ENCODE assay signal across 16 mouse cellular contexts in genomic region chr16:74683371-74683770, GRCm38 (mm10).
DNase-seq lines count a peak whose midpoint lies in the region; ATAC-seq and TF ChIP-seq lines count a peak whose summit lies in the region.
"Had no signal": no experiment of that assay in that cellular context is flagged by ENCODE, and none has a peak within 500 bp of the region (broad histone marks: within the 10 kb centered on the region; RNA-seq: fewer than 3 reads in every experiment).

No protein-coding gene starts in this region.

- H3K36me3 ChIP-seq in embryonic facial prominence, embryonic 11.5 days (replicated peaks; ENCODE audit: control insufficient read depth, insufficient read depth, low read depth, low read length), result no peaks in the 10 kb centered on the region
- no peaks in the 10 kb centered on the region for H3K36me3 ChIP-seq in embryonic facial prominence, embryonic 10.5 days (replicated peaks)
- H3K36me3 ChIP-seq in midbrain, postnatal 0 days (ENCODE audit: insufficient read depth, low read length), result no peaks in the 10 kb centered on the region
- H3K36me3 ChIP-seq in midbrain, embryonic 10.5 days, result no peaks in the 10 kb centered on the region
- H3K36me3 ChIP-seq: heart, embryonic 15.5 days; stomach, embryonic 15.5 days had no signal

- no peak overlapping the region for H3K9ac ChIP-seq in embryonic facial prominence, embryonic 11.5 days (replicated peaks; ENCODE audit: low read length)
- H3K9ac ChIP-seq in midbrain, postnatal 0 days (replicated peaks; ENCODE audit: low read length, poor library complexity, severe bottlenecking), result no peak overlapping the region
- H3K9ac ChIP-seq: heart, embryonic 15.5 days; liver, embryonic 14.5 days; stomach, embryonic 15.5 days had no signal

- no peak for ATAC-seq in embryonic facial prominence, embryonic 11.5 days (replicated peaks; ENCODE audit: insufficient number of reproducible peaks, low FRiP score, low TSS enrichment, low read depth)
- ATAC-seq in midbrain, postnatal 0 days (ENCODE audit: low FRiP score), result no peak

- no peak overlapping the region for H3K4me3 ChIP-seq in embryonic facial prominence, embryonic 11.5 days (ENCODE audit: low read depth, low read length)
- no peak overlapping the region for H3K4me3 ChIP-seq in embryonic facial prominence, embryonic 10.5 days
- H3K4me3 ChIP-seq in midbrain, postnatal 0 days (ENCODE audit: low read depth, low read length), result no peak overlapping the region
- H3K4me3 ChIP-seq in midbrain, embryonic 10.5 days, result no peak overlapping the region
- H3K4me3 ChIP-seq: heart, embryonic 15.5 days; stomach, embryonic 15.5 days had no signal

- TF ChIP-seq CTCF in midbrain, postnatal 0 days (IDR thresholded peaks at IDR 0.05), result peak; percentile 86

- WGBS in embryonic facial prominence, embryonic 11.5 days, result 45% methylated on average over 3 of the region's 3 CpGs
- WGBS in embryonic facial prominence, embryonic 10.5 days, result 64% methylated on average over 3 of the region's 3 CpGs
- 32% methylated on average over 3 of the region's 3 CpGs for WGBS in midbrain, postnatal 0 days
- WGBS in midbrain, embryonic 10.5 days, result 71% methylated on average over 3 of the region's 3 CpGs

- peak; percentile 33 for DNase-seq in embryonic facial prominence, embryonic 11.5 days (ENCODE audit: low spot score)
- no peak for DNase-seq in embryonic facial prominence, embryonic 10.5 days (ENCODE audit: low spot score)
- peak; percentile 8 for DNase-seq in layer of hippocampus, adult 11-12 months (ENCODE audit: low spot score)
- no peak for DNase-seq in layer of hippocampus, postnatal 25 days (ENCODE audit: extremely low spot score in 1 of 2, low spot score in 1 of 2)
- peak; percentile 58 for DNase-seq in midbrain, postnatal 0 days (ENCODE audit: low spot score)
- no peak for DNase-seq in midbrain, embryonic 10.5 days (ENCODE audit: low spot score)
- DNase-seq in urinary bladder, postnatal 4 days (ENCODE audit: low spot score in 2 of 2), result no peak
- no peak for DNase-seq in urinary bladder, adult 2 months (ENCODE audit: low spot score)
- DNase-seq: adrenal gland, postnatal 10 days; cerebellum, adult 11-12 months; gastrocnemius, postnatal 36 days; right cerebral cortex, postnatal 4 days had no signal

- H3K4me1 ChIP-seq in embryonic facial prominence, embryonic 11.5 days (ENCODE audit: control insufficient read depth, insufficient read depth, low read length), result no peaks in the 10 kb centered on the region
- H3K4me1 ChIP-seq in embryonic facial prominence, embryonic 10.5 days, result no peaks in the 10 kb centered on the region
- no peaks in the 10 kb centered on the region for H3K4me1 ChIP-seq in midbrain, postnatal 0 days (ENCODE audit: insufficient read depth, low read length)
- no peaks in the 10 kb centered on the region for H3K4me1 ChIP-seq in midbrain, embryonic 10.5 days
- H3K4me1 ChIP-seq: heart, embryonic 15.5 days; stomach, embryonic 15.5 days had no signal

- H3K9me3 ChIP-seq in embryonic facial prominence, embryonic 11.5 days (replicated peaks; ENCODE audit: control insufficient read depth, low read length), result no peaks in the 10 kb centered on the region
- H3K9me3 ChIP-seq in embryonic facial prominence, embryonic 10.5 days, result no peaks in the 10 kb centered on the region
- H3K9me3 ChIP-seq in midbrain, postnatal 0 days (ENCODE audit: low read length), result no peaks in the 10 kb centered on the region
- no peaks in the 10 kb centered on the region for H3K9me3 ChIP-seq in midbrain, embryonic 10.5 days (replicated peaks)
- H3K9me3 ChIP-seq: heart, embryonic 15.5 days; stomach, embryonic 15.5 days had no signal

- H3K4me2 ChIP-seq in embryonic facial prominence, embryonic 11.5 days (ENCODE audit: low read depth, low read length), result no peak overlapping the region
- no peak overlapping the region for H3K4me2 ChIP-seq in midbrain, postnatal 0 days (ENCODE audit: low read depth, low read length, poor library complexity, severe bottlenecking)
- H3K4me2 ChIP-seq: heart, embryonic 15.5 days; midbrain, embryonic 11.5 days; stomach, embryonic 15.5 days had no signal

- H3K27me3 ChIP-seq in embryonic facial prominence, embryonic 11.5 days (ENCODE audit: control insufficient read depth, insufficient read depth, low read length), result no peaks in the 10 kb centered on the region
- H3K27me3 ChIP-seq in embryonic facial prominence, embryonic 10.5 days (replicated peaks; ENCODE audit: low read depth, poor library complexity, severe bottlenecking), result no peaks in the 10 kb centered on the region
- H3K27me3 ChIP-seq in midbrain, postnatal 0 days (ENCODE audit: insufficient read depth, low read length), result no peaks in the 10 kb centered on the region
- no peaks in the 10 kb centered on the region for H3K27me3 ChIP-seq in midbrain, embryonic 10.5 days (ENCODE audit: low read depth, poor library complexity, severe bottlenecking)
- H3K27me3 ChIP-seq: heart, embryonic 15.5 days; stomach, embryonic 15.5 days had no signal

- no peak overlapping the region for H3K27ac ChIP-seq in embryonic facial prominence, embryonic 11.5 days (replicated peaks; ENCODE audit: low read depth, low read length)
- H3K27ac ChIP-seq in embryonic facial prominence, embryonic 10.5 days (replicated peaks), result no peak overlapping the region
- no peak overlapping the region for H3K27ac ChIP-seq in midbrain, postnatal 0 days (ENCODE audit: low read depth, low read length)
- no peak overlapping the region for H3K27ac ChIP-seq in midbrain, embryonic 10.5 days (replicated peaks)
- H3K27ac ChIP-seq: heart, embryonic 15.5 days; liver, embryonic 14.5 days; stomach, embryonic 15.5 days had no signal

Comparison
In these comparisons a context has a peak if more than half of its experiments do, and no peak if none do; other contexts are left out.
1. DNase-seq: peak in embryonic facial prominence, embryonic 11.5 days (single experiment), layer of hippocampus, adult 11-12 months (single experiment) and midbrain, postnatal 0 days (single experiment); none in embryonic facial prominence, embryonic 10.5 days (single experiment), layer of hippocampus, postnatal 25 days (0 of 2), midbrain, embryonic 10.5 days (single experiment), urinary bladder, postnatal 4 days (0 of 2) and urinary bladder, adult 2 months (single experiment).